Mouse (Mus musculus): Measurements from ENCODE around the gene Tctex1d4. TPM values are rescaled to one million over a fixed set of nuclear protein-coding genes. Genes with fewer than 3 reads are reported as not detected.

Tctex1d4 gene
- polyA plus RNA-seq, 1 experiment: 61.4 TPM

DNA sequence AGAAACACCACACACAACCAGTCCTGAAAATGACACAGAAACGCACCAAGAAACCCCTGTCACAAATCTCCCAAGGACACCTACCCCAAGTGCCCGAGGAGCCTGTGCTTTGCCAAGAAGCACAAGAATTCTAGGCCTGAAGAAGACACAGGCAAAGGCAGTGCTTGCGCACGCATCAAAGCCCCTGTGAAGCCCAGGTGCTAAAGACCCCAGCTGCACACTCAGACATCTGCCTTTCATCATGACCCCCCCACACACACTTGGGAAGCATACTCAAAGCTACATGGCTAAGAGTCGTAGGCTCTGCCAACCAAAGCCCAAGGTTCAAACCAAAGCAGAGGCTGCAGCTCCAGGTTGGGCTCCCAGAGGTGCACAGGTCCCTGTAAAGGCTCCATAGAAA is 11.0 kb upstream of the Tctex1d4 start:
- TF ChIP-seq POLR2A (IDR thresholded peaks at IDR 0.05; ENCODE audit: borderline replicate concordance, extremely low read depth, low read depth, low read length) (no peak), CTCF (IDR thresholded peaks at IDR 0.05; ENCODE audit: insufficient read depth, low read length) (no peak)
- Histone ChIP-seq H3K4me3 (replicated peaks; ENCODE audit: extremely low read depth, low read depth, low read length) (no peak overlapping the region), H3K4me1 (ENCODE audit: control insufficient read depth, insufficient read depth, low read length) (no peaks in the 10 kb centered on the region)
- WGBS: 84% methylated on average over 5 of the region's 5 CpGs
- no peak for DNase-seq

GRCm38 (mm10) chr4:117117931-117118330 is 8.7 kb upstream of the Tctex1d4 start:
- WGBS: 93% methylated on average over 7 of the region's 7 CpGs
- no peak for TF ChIP-seq POLR2A (IDR thresholded peaks at IDR 0.05; ENCODE audit: borderline replicate concordance, extremely low read depth, low read depth, low read length)
- TF ChIP-seq CTCF (IDR thresholded peaks at IDR 0.05; ENCODE audit: insufficient read depth, low read length): no peak
- Histone ChIP-seq H3K4me1 (ENCODE audit: control insufficient read depth, insufficient read depth, low read length) (no peaks in the 10 kb centered on the region), H3K4me3 (replicated peaks; ENCODE audit: extremely low read depth, low read depth, low read length) (no peak overlapping the region)
- no peak for DNase-seq

- Histone ChIP-seq H3K4me3 (replicated peaks; ENCODE audit: extremely low read depth, low read depth, low read length) (peak overlapping the region; percentile 6), H3K4me1 (ENCODE audit: control insufficient read depth, insufficient read depth, low read length) (peaks cover 7% of the 10 kb centered on the region; the same call in 1 of the 2 replicates)
- WGBS: 77% methylated on average over 5 of the region's 5 CpGs
- TF ChIP-seq CTCF (IDR thresholded peaks at IDR 0.05; ENCODE audit: insufficient read depth, low read length): no peak
- no peak for TF ChIP-seq POLR2A (IDR thresholded peaks at IDR 0.05; ENCODE audit: borderline replicate concordance, extremely low read depth, low read depth, low read length)
- DNase-seq: no peak
Observed at GRCm38 (mm10) chr4:117119636-117120035, 7.0 kb upstream of the Tctex1d4 start.

DNA sequence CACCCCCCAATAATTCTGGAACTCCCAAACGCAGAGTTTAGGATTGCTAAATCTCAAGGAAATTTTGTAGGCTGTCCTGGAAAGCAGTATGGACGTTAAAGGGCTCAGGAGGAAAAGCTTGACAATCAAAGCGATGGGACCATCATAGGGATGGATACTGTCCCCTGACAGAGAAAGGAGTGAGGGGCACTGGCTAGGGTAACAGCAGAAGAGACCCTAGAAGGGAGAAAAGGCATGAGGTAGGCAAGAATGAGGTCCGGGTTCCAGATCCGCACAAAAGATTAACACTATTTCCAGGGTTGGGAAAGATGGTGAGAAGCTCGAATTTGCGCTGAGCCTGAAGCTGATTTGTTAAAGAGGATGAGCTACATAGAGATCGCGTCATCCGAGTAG is 6.5 kb upstream of the Tctex1d4 start:
- TF ChIP-seq POLR2A (IDR thresholded peaks at IDR 0.05; ENCODE audit: borderline replicate concordance, extremely low read depth, low read depth, low read length) (no peak), CTCF (IDR thresholded peaks at IDR 0.05; ENCODE audit: insufficient read depth, low read length) (no peak)
- WGBS: 3% methylated on average over 10 of the region's 10 CpGs
- H3K4me3 ChIP-seq (replicated peaks; ENCODE audit: extremely low read depth, low read depth, low read length): peak overlapping the region; percentile 81
- peaks cover 8% of the 10 kb centered on the region; the same call in 1 of the 2 replicates for H3K4me1 ChIP-seq (ENCODE audit: control insufficient read depth, insufficient read depth, low read length)
- DNase-seq: no peak

GRCm38 (mm10) chr4:117120445-117121414 is 5.9 kb upstream of the Tctex1d4 start:
- Histone ChIP-seq H3K4me3 (replicated peaks; ENCODE audit: extremely low read depth, low read depth, low read length) (peak overlapping the region; percentile 81), H3K4me1 (ENCODE audit: control insufficient read depth, insufficient read depth, low read length) (peaks cover 14% of the 10 kb centered on the region)
- WGBS: under 1% methylated on average over 69 of the region's 69 CpGs
- peak; percentile 90 for DNase-seq
- TF ChIP-seq POLR2A (IDR thresholded peaks at IDR 0.05; ENCODE audit: borderline replicate concordance, extremely low read depth, low read depth, low read length) (peak; percentile 85), CTCF (IDR thresholded peaks at IDR 0.05; ENCODE audit: insufficient read depth, low read length) (peak; percentile 72)

- 81% methylated on average over 4 of the region's 4 CpGs for whole genome bisulfite sequencing
- DNase-seq: no peak
- no peak overlapping the region for H3K4me3 ChIP-seq (replicated peaks; ENCODE audit: extremely low read depth, low read depth, low read length)
- H3K4me1 ChIP-seq (ENCODE audit: control insufficient read depth, insufficient read depth, low read length): peaks cover 22% of the 10 kb centered on the region
- TF ChIP-seq POLR2A (IDR thresholded peaks at IDR 0.05; ENCODE audit: borderline replicate concordance, extremely low read depth, low read depth, low read length): no peak
- TF ChIP-seq CTCF (IDR thresholded peaks at IDR 0.05; ENCODE audit: insufficient read depth, low read length): no peak
Observed at GRCm38 (mm10) chr4:117122209-117122608, 4.4 kb upstream of the Tctex1d4 start.

GRCm38 (mm10) chr4:117123546-117124217 is 2.9 kb upstream of the Tctex1d4 start:
- Histone ChIP-seq H3K4me1 (ENCODE audit: control insufficient read depth, insufficient read depth, low read length) (peaks cover 22% of the 10 kb centered on the region), H3K4me3 (replicated peaks; ENCODE audit: extremely low read depth, low read depth, low read length) (no peak overlapping the region)
- no peak for TF ChIP-seq POLR2A (IDR thresholded peaks at IDR 0.05; ENCODE audit: borderline replicate concordance, extremely low read depth, low read depth, low read length)
- no peak for TF ChIP-seq CTCF (IDR thresholded peaks at IDR 0.05; ENCODE audit: insufficient read depth, low read length)
- 57% methylated on average over 8 of the region's 9 CpGs for WGBS
- DNase-seq: no peak

GRCm38 (mm10) chr4:117124218-117124517 is 2.4 kb upstream of the Tctex1d4 start:
- peaks cover 22% of the 10 kb centered on the region for H3K4me1 ChIP-seq (ENCODE audit: control insufficient read depth, insufficient read depth, low read length)
- no peak for DNase-seq
- no peak overlapping the region for H3K4me3 ChIP-seq (replicated peaks; ENCODE audit: extremely low read depth, low read depth, low read length)
- 68% methylated on average over 3 of the region's 3 CpGs for WGBS
- no peak for TF ChIP-seq CTCF (IDR thresholded peaks at IDR 0.05; ENCODE audit: insufficient read depth, low read length)
- TF ChIP-seq POLR2A (IDR thresholded peaks at IDR 0.05; ENCODE audit: borderline replicate concordance, extremely low read depth, low read depth, low read length): no peak

- TF ChIP-seq POLR2A (IDR thresholded peaks at IDR 0.05; ENCODE audit: borderline replicate concordance, extremely low read depth, low read depth, low read length) (no peak), CTCF (IDR thresholded peaks at IDR 0.05; ENCODE audit: insufficient read depth, low read length) (no peak)
- Histone ChIP-seq H3K4me1 (ENCODE audit: control insufficient read depth, insufficient read depth, low read length) (peaks cover 22% of the 10 kb centered on the region), H3K4me3 (replicated peaks; ENCODE audit: extremely low read depth, low read depth, low read length) (no peak overlapping the region)
- no peak for DNase-seq
- 34% methylated on average over 14 of the region's 14 CpGs for WGBS
Observed at GRCm38 (mm10) chr4:117124518-117125347, 1.9 kb upstream of the Tctex1d4 start.
